Mouse (Mus musculus) MN1 (cell line): ENCODE data around the gene Itpr2.
A peak's percentile ranks its signal among the peaks of the same experiment; 100 is the strongest.

ENCODE experiments used
- DNase-seq: peaks from one replicate; pipeline ENCODE4 v3.0.0-alpha.2; 2016; ENCODE audit warnings: low spot score

The Itpr2 gene

GRCm38 (mm10) chr6:146504459-146504858 is 2.4 kb upstream of the Itpr2 start:
- DNase-seq, result no peak

DNA sequence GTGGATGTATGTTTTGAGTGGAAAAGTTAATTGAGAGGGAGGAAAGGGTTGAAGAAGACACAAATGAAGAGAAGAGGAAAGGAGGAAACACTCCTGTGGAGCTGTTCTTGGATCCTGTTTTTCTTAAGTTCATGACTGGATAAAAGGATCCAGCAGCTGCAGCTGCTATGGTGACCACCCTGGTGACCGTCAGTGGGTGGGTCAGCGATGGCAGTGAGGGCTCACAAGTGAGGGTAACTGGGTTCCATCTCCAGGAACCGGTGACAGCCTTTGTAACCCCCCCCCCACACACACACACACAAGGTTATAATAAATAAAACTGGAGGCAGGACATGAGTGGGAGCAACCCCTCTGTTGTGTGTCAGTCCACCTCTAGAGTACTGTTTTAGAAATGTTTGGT is 833 bp upstream of the Itpr2 start:
- no peak for DNase-seq

DNA sequence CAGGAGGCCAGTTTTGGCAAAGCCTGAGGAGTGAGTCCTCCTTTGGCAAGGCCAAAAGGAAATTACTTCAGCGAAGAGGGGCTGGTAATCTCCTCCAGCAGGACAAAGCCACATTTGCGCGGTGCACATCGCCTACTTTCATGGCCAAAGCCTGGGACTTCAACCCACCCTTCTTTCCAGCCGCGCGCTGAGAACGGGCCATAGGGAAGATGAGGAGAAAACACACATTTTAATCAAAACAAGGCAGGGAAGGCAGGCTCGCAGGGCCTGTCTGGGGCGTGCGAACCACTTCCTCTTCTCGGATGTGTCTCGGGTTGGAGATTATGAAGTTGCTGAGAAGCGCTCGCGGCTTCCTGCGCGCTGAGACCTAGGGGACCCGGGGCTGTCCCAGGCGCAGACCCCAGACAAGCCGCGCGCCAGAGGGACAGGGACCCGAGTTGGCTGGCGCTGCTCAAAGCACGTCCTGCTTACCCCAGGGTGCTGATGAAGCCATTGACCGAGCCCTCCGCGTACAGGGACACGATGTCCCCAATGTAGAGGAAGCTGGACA is 632 bp downstream of the Itpr2 start:
- peak; percentile 39 for DNase-seq

- DNase-seq, result no peak
These were observed 1.3 kb downstream of the Itpr2 start for GRCm38 (mm10) chr6:146500771-146501170.

GRCm38 (mm10) chr6:146500206-146500605 is 1.8 kb downstream of the Itpr2 start:
- DNase-seq, result no peak

DNA sequence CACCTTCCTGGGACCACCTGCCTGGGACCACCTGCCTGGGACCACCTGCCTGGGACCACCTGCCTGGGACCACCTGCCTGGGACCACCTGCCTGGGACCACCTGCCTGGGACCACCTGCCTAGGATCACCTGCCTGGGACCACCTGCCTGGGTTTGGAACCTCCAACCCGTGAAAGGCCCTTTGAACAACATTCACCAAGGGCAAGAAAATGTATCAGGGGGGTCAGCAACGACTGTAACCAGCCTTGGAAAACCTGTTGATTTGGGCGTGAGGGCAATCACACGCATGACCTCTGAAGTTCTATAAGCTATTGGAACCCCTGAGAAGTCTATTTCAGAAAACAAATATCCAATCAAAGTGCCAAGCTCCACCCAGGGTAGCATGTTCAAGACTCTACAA is 2.5 kb downstream of the Itpr2 start:
- DNase-seq, result no peak

- DNase-seq, result no peak
These were observed 3.6 kb downstream of the Itpr2 start for GRCm38 (mm10) chr6:146498416-146498815.

GRCm38 (mm10) chr6:146497866-146498265 is 4.2 kb downstream of the Itpr2 start:
- DNase-seq, result no peak

- no peak for DNase-seq
These were observed 4.6 kb downstream of the Itpr2 start for GRCm38 (mm10) chr6:146497435-146497834.

DNA sequence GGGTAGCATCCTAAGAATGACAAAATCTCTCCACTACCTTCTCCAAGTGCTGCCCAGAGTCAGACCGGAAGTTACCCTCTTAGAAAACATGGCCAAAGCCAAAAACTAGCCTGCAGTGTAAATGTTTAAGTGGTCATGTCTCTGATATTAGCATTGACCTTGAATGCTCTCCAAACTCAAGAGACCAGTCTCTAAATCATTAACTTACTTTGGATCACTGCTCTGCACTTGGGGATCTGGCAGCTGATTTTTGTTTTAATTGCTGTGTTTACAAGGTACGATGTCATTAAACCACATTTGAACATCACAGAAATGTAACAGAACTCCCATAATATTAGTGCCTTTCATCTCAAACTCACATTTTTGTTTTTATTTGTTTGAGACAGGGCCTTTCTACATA is 10.3 kb downstream of the Itpr2 start:
- DNase-seq, result no peak

DNA sequence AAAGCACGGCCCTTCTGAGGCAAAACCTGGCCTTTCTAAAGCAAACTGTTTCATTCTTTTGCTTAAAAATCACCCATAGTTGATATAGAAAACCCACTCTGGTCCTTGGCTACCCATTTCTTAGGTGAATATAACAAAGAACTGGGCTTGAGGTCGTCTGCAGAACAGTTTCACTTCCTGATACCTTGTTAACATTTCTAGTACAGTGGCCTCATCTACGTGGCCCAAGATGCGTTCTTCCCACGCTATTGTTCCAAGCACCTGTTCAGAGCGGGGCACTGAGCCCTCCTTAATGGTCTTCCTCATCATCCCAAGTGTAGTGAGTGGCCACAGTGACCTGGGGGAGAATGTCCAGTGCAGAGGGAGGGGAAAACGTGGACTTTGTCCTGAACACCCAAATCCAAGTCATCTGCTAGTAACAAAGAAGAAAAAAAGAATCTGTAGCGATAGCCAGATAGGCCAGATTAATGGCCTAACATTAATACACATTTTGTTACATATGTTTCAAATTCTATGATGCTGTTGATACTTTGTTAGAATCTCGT is 11.5 kb downstream of the Itpr2 start:
- DNase-seq, result no peak

GRCm38 (mm10) chr6:146489841-146490240 is 12.2 kb downstream of the Itpr2 start:
- no peak for DNase-seq

- no peak for DNase-seq
These were observed 13.3 kb downstream of the Itpr2 start for GRCm38 (mm10) chr6:146488749-146489148.

DNA sequence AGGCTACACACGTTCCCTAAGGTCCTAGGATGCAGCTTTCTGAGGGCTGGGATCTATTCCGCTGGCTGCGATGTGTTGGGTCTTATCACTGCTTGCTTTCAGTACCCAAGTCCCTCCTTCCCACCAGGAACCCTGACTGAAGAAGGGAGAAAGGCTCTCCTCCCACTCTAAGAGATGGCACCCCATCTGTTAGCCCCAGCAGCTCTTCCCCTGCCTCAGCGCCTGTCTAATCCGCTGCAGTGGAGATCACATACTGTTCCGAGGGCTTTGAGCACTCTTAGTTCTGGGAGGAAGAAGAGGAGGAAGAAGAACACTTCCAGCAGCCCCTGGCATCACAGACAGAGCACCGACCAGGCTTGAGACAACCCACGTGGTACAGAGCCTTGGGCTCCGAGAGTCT is 14.9 kb downstream of the Itpr2 start:
- no peak for DNase-seq

GRCm38 (mm10) chr6:146486073-146486472 is 15.9 kb downstream of the Itpr2 start:
- DNase-seq, result no peak

DNA sequence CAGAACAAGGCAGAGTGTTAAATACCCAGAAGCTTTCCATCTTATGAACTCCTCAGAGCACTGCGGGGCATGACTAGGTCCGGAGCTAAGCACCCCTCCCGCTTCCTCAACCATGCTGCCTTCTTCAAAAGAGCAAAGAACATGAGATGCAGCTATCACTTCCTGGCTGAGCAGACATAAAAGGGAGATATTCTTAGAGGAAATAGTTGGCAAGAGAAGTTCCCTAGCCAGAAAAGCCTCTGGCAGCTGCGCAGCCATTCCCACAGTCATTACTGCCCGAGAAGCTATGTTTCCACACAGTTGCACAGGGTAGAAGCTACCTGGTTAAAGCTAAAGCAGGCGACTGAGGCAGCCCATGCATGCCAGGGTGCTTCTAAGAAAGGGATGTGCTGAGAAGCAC is 20.6 kb downstream of the Itpr2 start:
- no peak for DNase-seq

- DNase-seq, result no peak
These were observed 21.1 kb downstream of the Itpr2 start for GRCm38 (mm10) chr6:146480925-146481324.

DNA sequence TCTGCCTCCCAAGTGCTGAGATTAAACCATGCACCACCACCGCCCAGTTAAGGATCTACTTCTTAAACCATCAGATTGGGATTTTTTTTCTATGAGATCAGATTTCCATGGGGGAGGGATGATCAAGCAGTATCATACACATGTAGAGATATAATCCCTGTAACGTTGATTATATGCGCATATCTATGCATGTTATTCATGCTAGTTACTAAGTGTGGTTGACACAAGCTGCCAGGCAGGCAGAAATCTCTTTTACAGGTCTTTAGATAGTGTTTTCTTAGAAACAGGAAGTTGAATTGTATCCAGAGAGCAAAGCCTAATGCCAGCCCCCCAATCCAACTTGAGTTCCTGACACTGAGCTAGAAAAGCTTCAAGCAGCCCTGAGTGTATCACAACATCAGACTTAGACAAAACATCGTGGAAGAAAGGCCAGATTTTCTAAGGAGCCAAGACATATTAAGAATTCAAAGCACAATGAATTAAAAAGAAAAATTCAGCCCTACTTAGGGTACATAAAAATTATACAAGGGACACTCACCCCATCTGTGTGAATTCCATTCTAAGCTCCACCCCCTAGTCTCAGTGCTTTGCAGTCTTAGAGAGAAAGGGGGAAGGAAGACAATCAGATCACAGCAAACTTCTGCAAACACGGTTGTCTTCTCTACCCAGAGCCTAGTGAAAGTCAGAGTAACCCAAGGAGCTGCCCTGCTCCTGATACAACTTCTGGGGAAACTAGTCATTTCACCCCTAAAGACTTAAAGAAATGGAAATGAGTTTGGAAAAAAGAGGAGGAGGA is 22.9 kb downstream of the Itpr2 start:
- DNase-seq, result no peak

DNA sequence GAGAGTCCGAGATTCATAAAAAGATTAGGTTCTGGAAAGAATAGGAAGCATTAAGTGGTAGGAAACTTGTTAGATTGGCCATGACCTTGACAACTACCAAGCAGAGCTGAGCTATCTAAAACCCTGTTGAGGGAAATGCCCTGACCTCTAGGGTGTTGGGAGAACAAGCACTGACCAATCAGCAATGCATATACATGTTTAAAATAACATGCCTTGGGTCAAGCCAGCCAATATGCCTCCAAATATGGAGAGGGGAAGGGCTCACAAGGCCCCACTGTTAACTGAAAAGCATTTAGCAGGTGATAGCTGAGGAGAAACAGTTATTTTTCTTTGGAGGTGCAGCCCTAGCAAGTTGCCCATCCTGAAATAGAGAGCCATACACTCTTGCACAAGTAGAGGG is 25.2 kb downstream of the Itpr2 start:
- no peak for DNase-seq

- no peak for DNase-seq
These were observed 27.9 kb downstream of the Itpr2 start for GRCm38 (mm10) chr6:146474166-146474565.

DNA sequence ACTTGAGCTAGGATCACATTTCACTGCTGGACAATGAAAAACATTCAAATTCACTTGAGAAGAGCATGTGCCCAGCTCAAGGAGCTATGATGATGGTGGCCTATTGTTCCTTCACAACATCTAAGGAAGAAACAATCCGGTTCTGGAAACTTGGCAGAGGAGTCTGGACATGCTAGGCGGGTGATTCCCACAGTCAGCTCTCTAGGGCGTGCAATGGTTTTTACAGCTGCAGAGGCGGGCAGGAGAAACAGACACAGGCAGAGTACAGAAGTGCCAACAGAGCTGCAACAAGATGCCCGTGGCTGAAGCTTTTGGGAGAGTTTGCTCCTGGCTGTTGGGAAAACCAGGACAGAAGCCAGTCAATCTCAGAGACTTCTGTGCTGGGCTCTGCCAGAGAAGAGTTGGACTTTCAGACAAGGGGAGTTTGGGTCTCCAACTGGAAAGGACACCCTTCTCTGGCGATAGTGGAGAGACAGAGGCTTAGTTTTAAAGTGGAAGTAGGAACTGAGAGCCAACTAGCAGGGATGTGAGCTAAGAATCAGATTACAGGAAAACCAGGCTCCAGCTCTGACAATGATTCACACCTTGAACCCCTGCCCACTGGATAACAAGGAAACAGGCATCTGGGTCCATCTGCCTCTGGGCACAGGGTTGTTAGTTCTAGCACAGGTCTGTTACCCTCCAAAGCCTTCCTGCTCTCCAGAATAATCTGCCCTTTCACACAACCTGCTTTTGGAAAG is 28.6 kb downstream of the Itpr2 start:
- no peak for DNase-seq

DNA sequence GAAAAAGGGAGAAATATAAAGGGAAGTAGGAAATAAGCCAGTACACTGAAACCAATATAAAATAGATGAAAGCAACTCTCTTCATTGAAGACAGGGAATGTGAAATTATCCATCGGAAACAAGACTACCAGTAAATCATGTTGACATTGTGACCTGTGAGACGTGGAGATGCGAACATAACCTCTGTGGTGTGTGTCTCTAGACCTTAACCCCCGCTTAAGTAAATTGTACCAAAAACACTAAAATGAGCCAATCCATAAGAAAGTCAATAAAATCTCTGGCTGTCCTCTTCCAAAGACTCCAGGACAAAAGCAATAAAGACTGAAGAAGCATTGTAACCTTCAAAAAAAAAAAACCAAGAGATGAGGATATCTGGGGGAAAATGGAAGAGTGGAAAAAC is 31.6 kb downstream of the Itpr2 start:
- DNase-seq, result no peak

GRCm38 (mm10) chr6:146469936-146470335 is 32.1 kb downstream of the Itpr2 start:
- no peak for DNase-seq
